Mouse (Mus musculus): ENCODE results near the gene Hdhd5. TPM values are rescaled to one million over a fixed set of nuclear protein-coding genes. Genes with fewer than 3 reads are reported as not detected.

The Hdhd5 gene
- polyA plus RNA-seq, 1 experiment = 10.2 TPM

DNA sequence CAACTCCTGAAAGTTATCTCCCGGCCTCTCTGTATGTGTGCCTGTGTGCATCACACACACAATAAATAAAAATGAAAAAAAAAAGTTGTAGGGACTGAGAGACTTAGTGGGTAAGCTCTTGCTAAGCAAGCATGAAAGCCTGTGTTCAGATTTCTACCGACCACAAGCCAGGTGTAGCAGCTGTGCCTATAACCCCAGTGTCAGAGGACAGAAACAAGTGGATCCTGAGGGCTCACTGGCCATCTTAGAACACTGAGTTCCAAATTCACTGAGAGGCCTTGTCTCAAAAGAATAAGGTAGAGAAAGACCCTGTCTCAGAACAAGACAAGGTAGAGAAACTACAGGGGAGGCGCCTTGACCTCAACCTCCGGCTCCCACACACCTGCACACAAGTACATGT, 62.9 kb downstream of the Hdhd5 start:
- TF ChIP-seq MYOG (IDR thresholded peaks at IDR 0.05; ENCODE audit: control insufficient read depth, extremely low read depth, insufficient read length) = no peak
- no peak for TF ChIP-seq MYOD1 (IDR thresholded peaks at IDR 0.05; ENCODE audit: control insufficient read depth, insufficient read length, low read depth)
- TF ChIP-seq FOSL1 (IDR thresholded peaks at IDR 0.05; ENCODE audit: insufficient read depth, low read length, poor library complexity, severe bottlenecking) = no peak
- TF ChIP-seq CTCF (IDR thresholded peaks at IDR 0.05; ENCODE audit: control insufficient read depth, insufficient read depth, insufficient read length) = no peak
- TF ChIP-seq MAX (IDR thresholded peaks at IDR 0.05) = no peak
- no peak for TF ChIP-seq CEBPB (IDR thresholded peaks at IDR 0.05; ENCODE audit: low read depth)
- TF ChIP-seq USF1 (IDR thresholded peaks at IDR 0.05; ENCODE audit: low read depth) = no peak
- Histone ChIP-seq H3ac (ENCODE audit: control insufficient read depth, insufficient read length, low read depth) (no peak overlapping the region), H3K79me3 (ENCODE audit: low read depth) (peaks cover 80% of the 10 kb centered on the region), H3K79me2 (ENCODE audit: control insufficient read depth, insufficient read depth) (peaks cover 100% of the 10 kb centered on the region), H3K27me3 (ENCODE audit: control insufficient read depth, insufficient read depth, insufficient read length) (no peaks in the 10 kb centered on the region), H3K36me3 (ENCODE audit: control insufficient read depth, insufficient read depth) (no peaks in the 10 kb centered on the region), H3K4me3 (ENCODE audit: insufficient read depth, poor library complexity, severe bottlenecking) (no peak overlapping the region)

- H3K36me3 ChIP-seq (ENCODE audit: control insufficient read depth, insufficient read depth) = no peaks in the 10 kb centered on the region
- no peak overlapping the region for H3ac ChIP-seq (ENCODE audit: control insufficient read depth, insufficient read length, low read depth)
- H3K79me3 ChIP-seq (ENCODE audit: low read depth) = peaks cover 66% of the 10 kb centered on the region
- no peak overlapping the region for H3K4me3 ChIP-seq (ENCODE audit: insufficient read depth, poor library complexity, severe bottlenecking)
- H3K79me2 ChIP-seq (ENCODE audit: control insufficient read depth, insufficient read depth) = peaks cover 87% of the 10 kb centered on the region
- no peaks in the 10 kb centered on the region for H3K27me3 ChIP-seq (ENCODE audit: control insufficient read depth, insufficient read depth, insufficient read length)
- TF ChIP-seq CTCF (IDR thresholded peaks at IDR 0.05; ENCODE audit: control insufficient read depth, insufficient read depth, insufficient read length) = no peak
- peak; percentile 15 for TF ChIP-seq FOSL1 (IDR thresholded peaks at IDR 0.05; ENCODE audit: insufficient read depth, low read length, poor library complexity, severe bottlenecking)
- peak; percentile 23 for TF ChIP-seq MAX (IDR thresholded peaks at IDR 0.05)
- no peak for TF ChIP-seq CEBPB (IDR thresholded peaks at IDR 0.05; ENCODE audit: low read depth)
- no peak for TF ChIP-seq MYOG (IDR thresholded peaks at IDR 0.05; ENCODE audit: control insufficient read depth, extremely low read depth, insufficient read length)
- no peak for TF ChIP-seq MYOD1 (IDR thresholded peaks at IDR 0.05; ENCODE audit: control insufficient read depth, insufficient read length, low read depth)
Observed at GRCm38 (mm10) chr6:120466609-120467329, 64.3 kb downstream of the Hdhd5 start.

DNA sequence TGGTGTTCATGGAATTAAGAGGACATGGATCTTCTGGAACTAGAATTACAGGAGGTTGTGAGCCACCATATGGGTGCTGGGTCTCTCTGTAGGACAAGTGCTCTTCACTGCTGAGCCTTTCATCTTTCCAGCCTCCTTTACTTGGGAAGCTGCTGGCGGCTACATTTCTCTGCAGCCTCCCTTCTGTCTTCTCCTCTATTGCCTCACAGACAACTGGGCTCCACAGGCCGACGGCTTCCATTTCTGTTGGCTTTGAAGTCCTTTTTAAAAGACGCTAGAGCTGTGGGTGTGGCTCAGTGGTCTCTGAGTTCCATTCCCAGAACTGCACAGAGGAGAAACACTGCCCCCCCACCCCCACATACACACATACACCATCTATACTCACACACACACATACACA, 65.7 kb downstream of the Hdhd5 start:
- H3K27me3 ChIP-seq (ENCODE audit: control insufficient read depth, insufficient read depth, insufficient read length) = no peaks in the 10 kb centered on the region
- no peak overlapping the region for H3ac ChIP-seq (ENCODE audit: control insufficient read depth, insufficient read length, low read depth)
- no peak overlapping the region for H3K4me3 ChIP-seq (ENCODE audit: insufficient read depth, poor library complexity, severe bottlenecking)
- no peaks in the 10 kb centered on the region for H3K36me3 ChIP-seq (ENCODE audit: control insufficient read depth, insufficient read depth)
- H3K79me3 ChIP-seq (ENCODE audit: low read depth) = peaks cover 59% of the 10 kb centered on the region
- peaks cover 73% of the 10 kb centered on the region for H3K79me2 ChIP-seq (ENCODE audit: control insufficient read depth, insufficient read depth)
- no peak for TF ChIP-seq FOSL1 (IDR thresholded peaks at IDR 0.05; ENCODE audit: insufficient read depth, low read length, poor library complexity, severe bottlenecking)
- no peak for TF ChIP-seq MAX (IDR thresholded peaks at IDR 0.05)
- no peak for TF ChIP-seq CEBPB (IDR thresholded peaks at IDR 0.05; ENCODE audit: low read depth)

GRCm38 (mm10) chr6:120464406-120464939, 66.6 kb downstream of the Hdhd5 start:
- Histone ChIP-seq H3ac (ENCODE audit: control insufficient read depth, insufficient read length, low read depth) (no peak overlapping the region), H3K4me3 (ENCODE audit: insufficient read depth, poor library complexity, severe bottlenecking) (peak overlapping the region; percentile 57), H3K27me3 (ENCODE audit: control insufficient read depth, insufficient read depth, insufficient read length) (no peaks in the 10 kb centered on the region), H3K36me3 (ENCODE audit: control insufficient read depth, insufficient read depth) (no peaks in the 10 kb centered on the region), H3K79me2 (ENCODE audit: control insufficient read depth, insufficient read depth) (peaks cover 64% of the 10 kb centered on the region), H3K79me3 (ENCODE audit: low read depth) (peaks cover 53% of the 10 kb centered on the region)
- no peak for TF ChIP-seq MYOG (IDR thresholded peaks at IDR 0.05; ENCODE audit: control insufficient read depth, extremely low read depth, insufficient read length)
- no peak for TF ChIP-seq MAX (IDR thresholded peaks at IDR 0.05)
- TF ChIP-seq FOSL1 (IDR thresholded peaks at IDR 0.05; ENCODE audit: insufficient read depth, low read length, poor library complexity, severe bottlenecking) = no peak
- no peak for TF ChIP-seq CEBPB (IDR thresholded peaks at IDR 0.05; ENCODE audit: low read depth)
- TF ChIP-seq CTCF (IDR thresholded peaks at IDR 0.05; ENCODE audit: control insufficient read depth, insufficient read depth, insufficient read length) = no peak
- no peak for TF ChIP-seq USF1 (IDR thresholded peaks at IDR 0.05; ENCODE audit: low read depth)
- no peak for TF ChIP-seq MYOD1 (IDR thresholded peaks at IDR 0.05; ENCODE audit: control insufficient read depth, insufficient read length, low read depth)

DNA sequence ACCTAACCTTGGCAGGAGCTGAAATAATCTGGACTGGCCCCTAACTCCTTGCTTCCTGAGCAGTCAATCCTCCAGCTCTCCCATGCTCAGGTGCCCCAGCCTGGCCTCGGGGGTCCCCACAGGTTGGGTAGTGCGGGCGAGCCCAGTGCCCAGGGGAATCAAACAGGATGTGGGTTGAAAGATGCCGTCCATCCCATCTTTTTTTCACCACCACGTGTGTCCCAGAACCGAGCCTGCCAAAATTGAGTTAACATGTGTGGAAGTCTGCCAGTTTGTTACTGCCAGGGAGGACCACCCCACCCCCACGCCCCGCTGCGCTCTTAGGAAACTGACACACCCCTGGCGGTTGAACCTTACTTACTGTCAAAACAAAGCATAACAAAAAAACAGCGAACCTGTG, 67.2 kb downstream of the Hdhd5 start:
- peak overlapping the region; percentile 81 for H3ac ChIP-seq (ENCODE audit: control insufficient read depth, insufficient read length, low read depth)
- TF ChIP-seq MAX (IDR thresholded peaks at IDR 0.05) (peak; percentile 83), MYOG (IDR thresholded peaks at IDR 0.05; ENCODE audit: control insufficient read depth, extremely low read depth, insufficient read length) (no peak), MYOD1 (IDR thresholded peaks at IDR 0.05; ENCODE audit: control insufficient read depth, insufficient read length, low read depth) (no peak), USF1 (IDR thresholded peaks at IDR 0.05; ENCODE audit: low read depth) (no peak)

More for the DNA sequence above, 67.2 kb downstream of the Hdhd5 start:
- Histone ChIP-seq H3K27me3 (ENCODE audit: control insufficient read depth, insufficient read depth, insufficient read length) (no peaks in the 10 kb centered on the region), H3K4me3 (ENCODE audit: insufficient read depth, poor library complexity, severe bottlenecking) (peak overlapping the region; percentile 57), H3K36me3 (ENCODE audit: control insufficient read depth, insufficient read depth) (no peaks in the 10 kb centered on the region), H3K79me3 (ENCODE audit: low read depth) (peaks cover 49% of the 10 kb centered on the region), H3K79me2 (ENCODE audit: control insufficient read depth, insufficient read depth) (peaks cover 58% of the 10 kb centered on the region)

Data from C2C12 (cell line).